Mouse (Mus musculus) kidney, postnatal 0 days (tissue): Measurements from ENCODE around the gene Cdc73. TPM values are rescaled to one million over a fixed set of nuclear protein-coding genes. Genes with fewer than 3 reads are reported as not detected.

ENCODE experiments used
- ATAC-seq: fragments of 200-750 bp; cut with Nextera tagmentation; replicated peaks from 2 replicates; pipeline ENCODE4 v1.8.0; 2017; ENCODE audit warnings: low read depth, moderate number of reproducible peaks, moderate TSS enrichment, moderate library complexity; ENCODE audit not compliant: low FRiP score
- DNase-seq: peaks from one replicate; pipeline ENCODE4 v3.0.0-alpha.2; 2016; ENCODE audit warnings: low spot score
- H3K27ac ChIP-seq: fragments of 300-500 bp; sonication (generic); 2 replicates; pipeline ENCODE4 v1.5.1; 2014; ENCODE audit warnings: mild to moderate bottlenecking
- H3K27me3 ChIP-seq: fragments of 300-500 bp; sonication (generic); 2 replicates; pipeline ENCODE4 v1.6.1; 2014; ENCODE audit warnings: low read length, mixed read lengths; ENCODE audit not compliant: insufficient read depth
- H3K36me3 ChIP-seq: fragments of 300-500 bp; sonication (generic); 2 replicates; pipeline ENCODE4 v1.6.1; 2014; ENCODE audit warnings: low read length, mixed read lengths; ENCODE audit not compliant: insufficient read depth
- H3K4me1 ChIP-seq: fragments of 300-500 bp; sonication (generic); replicated peaks from 2 replicates; pipeline ENCODE4 v1.6.1; 2014; ENCODE audit warnings: antibody characterized with exemption, low read length, mixed read lengths; ENCODE audit not compliant: insufficient read depth
- H3K4me2 ChIP-seq: fragments of 300-500 bp; sonication (generic); 2 replicates; pipeline ENCODE4 v1.6.1; 2014; ENCODE audit warnings: mild to moderate bottlenecking, low read length, moderate library complexity, mixed read lengths
- H3K4me3 ChIP-seq: fragments of 300-500 bp; sonication (generic); replicated peaks from 2 replicates; pipeline ENCODE4 v1.5.1; 2014; ENCODE audit warnings: low read depth, low read length
- H3K9ac ChIP-seq: fragments of 300-500 bp; sonication (generic); 2 replicates; pipeline ENCODE4 v1.6.1; 2014; ENCODE audit warnings: low read depth, low read length
- H3K9me3 ChIP-seq: fragments of 300-500 bp; sonication (generic); replicated peaks from 2 replicates; pipeline ENCODE4 v1.6.1; 2016; ENCODE audit warnings: low read length, inconsistent platforms, mixed read lengths
- CTCF ChIP-seq: IDR thresholded peaks from 2 replicates; pipeline ENCODE4 v1.5.1; 2016; ENCODE audit warnings: antibody characterized with exemption, low read depth, mild to moderate bottlenecking, moderate library complexity
- WGBS: fragments of 180-500 bp; shearing (Covaris S2); extraction: QIAGEN DNeasy Blood & Tissue Kit; methylation state at CpG from one replicate; pipeline ENCODE4 v1.1.7; 2014; 5-methylcytosine and 5-hydroxymethylcytosine counted together
- polyA plus RNA-seq: library from polyadenylated mRNA; unstranded; fragments of >200 nt; fragmentation: Nextera tagmentation; extraction: Ambion mirVana; gene quantifications from 2 replicates; pipeline ENCODE4 v1.2.1, GENCODE M21; 2015

Cdc73 gene
- polyA plus RNA-seq, 1 experiment from 2014 or later: 20.4 TPM

GRCm38 (mm10) chr1:143622634-143623033 is 80.1 kb downstream of the Cdc73 start:
- no peaks in the 10 kb centered on the region for H3K27me3 ChIP-seq
- no peak overlapping the region for H3K27ac ChIP-seq
- 89% methylated on average over 1 of the region's 1 CpGs for WGBS
- no peak overlapping the region for H3K4me2 ChIP-seq
- H3K36me3 ChIP-seq: peaks cover 13% of the 10 kb centered on the region
- no peaks in the 10 kb centered on the region for H3K4me1 ChIP-seq
- H3K4me3 ChIP-seq: no peak overlapping the region
- DNase-seq (no peak), ATAC-seq (no peak)
- H3K9me3 ChIP-seq: no peaks in the 10 kb centered on the region
- no peak overlapping the region for H3K9ac ChIP-seq
- TF ChIP-seq CTCF: no peak

- Histone ChIP-seq H3K36me3 (peaks cover 16% of the 10 kb centered on the region), H3K4me1 (no peaks in the 10 kb centered on the region), H3K27ac (no peak overlapping the region), H3K4me2 (no peak overlapping the region), H3K4me3 (no peak overlapping the region), H3K9me3 (no peaks in the 10 kb centered on the region), H3K9ac (no peak overlapping the region), H3K27me3 (no peaks in the 10 kb centered on the region)
- ATAC-seq (no peak), DNase-seq (no peak)
- TF ChIP-seq CTCF: no peak
These were observed 80.8 kb downstream of the Cdc73 start for GRCm38 (mm10) chr1:143621930-143622329.

- H3K27ac ChIP-seq: no peak overlapping the region
- H3K9ac ChIP-seq: no peak overlapping the region
- DNase-seq: no peak
- peaks cover 3% of the 10 kb centered on the region for H3K36me3 ChIP-seq
- H3K27me3 ChIP-seq: no peaks in the 10 kb centered on the region
- H3K4me2 ChIP-seq: no peak overlapping the region
- no peaks in the 10 kb centered on the region for H3K9me3 ChIP-seq
- H3K4me1 ChIP-seq: no peaks in the 10 kb centered on the region
- TF ChIP-seq CTCF: no peak
- WGBS: 55% methylated on average over 2 of the region's 2 CpGs
- no peak for ATAC-seq
- H3K4me3 ChIP-seq: no peak overlapping the region
These were observed 82.9 kb downstream of the Cdc73 start for GRCm38 (mm10) chr1:143619760-143620159.

GRCm38 (mm10) chr1:143612901-143613300 is 89.8 kb downstream of the Cdc73 start:
- H3K27ac ChIP-seq: no peak overlapping the region
- DNase-seq (no peak), ATAC-seq (no peak)
- no peak overlapping the region for H3K9ac ChIP-seq
- H3K9me3 ChIP-seq: no peaks in the 10 kb centered on the region
- H3K4me3 ChIP-seq: no peak overlapping the region
- H3K4me2 ChIP-seq: no peak overlapping the region
- TF ChIP-seq CTCF: no peak
- 87% methylated on average over 2 of the region's 2 CpGs for WGBS
- H3K4me1 ChIP-seq: no peaks in the 10 kb centered on the region
- H3K27me3 ChIP-seq: no peaks in the 10 kb centered on the region
- H3K36me3 ChIP-seq: peaks cover 11% of the 10 kb centered on the region

GRCm38 (mm10) chr1:143608911-143609310 is 93.8 kb downstream of the Cdc73 start:
- H3K4me3 ChIP-seq: no peak overlapping the region
- H3K9me3 ChIP-seq: no peaks in the 10 kb centered on the region
- DNase-seq (no peak), ATAC-seq (no peak)
- H3K9ac ChIP-seq: no peak overlapping the region
- no peak overlapping the region for H3K4me2 ChIP-seq
- H3K4me1 ChIP-seq: no peaks in the 10 kb centered on the region
- H3K27me3 ChIP-seq: no peaks in the 10 kb centered on the region
- H3K27ac ChIP-seq: no peak overlapping the region
- WGBS: 69% methylated on average over 2 of the region's 2 CpGs
- no peak for TF ChIP-seq CTCF
- peaks cover 8% of the 10 kb centered on the region; the same call in 1 of the 2 replicates for H3K36me3 ChIP-seq

- Histone ChIP-seq H3K4me2 (no peak overlapping the region), H3K9ac (no peak overlapping the region), H3K4me1 (no peaks in the 10 kb centered on the region), H3K9me3 (no peaks in the 10 kb centered on the region), H3K27me3 (no peaks in the 10 kb centered on the region), H3K4me3 (no peak overlapping the region), H3K27ac (no peak overlapping the region), H3K36me3 (no peaks in the 10 kb centered on the region)
- DNase-seq (no peak), ATAC-seq (no peak)
- no peak for TF ChIP-seq CTCF
- 82% methylated on average over 2 of the region's 2 CpGs for WGBS
These were observed 105.8 kb downstream of the Cdc73 start for GRCm38 (mm10) chr1:143596864-143597263.

- Histone ChIP-seq H3K4me1 (no peaks in the 10 kb centered on the region), H3K9me3 (no peaks in the 10 kb centered on the region), H3K27ac (no peak overlapping the region), H3K36me3 (no peaks in the 10 kb centered on the region), H3K4me2 (no peak overlapping the region), H3K9ac (no peak overlapping the region), H3K4me3 (no peak overlapping the region), H3K27me3 (no peaks in the 10 kb centered on the region)
- no peak for ATAC-seq
- WGBS: 81% methylated on average over 10 of the region's 10 CpGs
- no peak for TF ChIP-seq CTCF
- no peak for DNase-seq
These were observed 125.7 kb downstream of the Cdc73 start for GRCm38 (mm10) chr1:143576824-143577543.
